In the genomic region with DNA sequence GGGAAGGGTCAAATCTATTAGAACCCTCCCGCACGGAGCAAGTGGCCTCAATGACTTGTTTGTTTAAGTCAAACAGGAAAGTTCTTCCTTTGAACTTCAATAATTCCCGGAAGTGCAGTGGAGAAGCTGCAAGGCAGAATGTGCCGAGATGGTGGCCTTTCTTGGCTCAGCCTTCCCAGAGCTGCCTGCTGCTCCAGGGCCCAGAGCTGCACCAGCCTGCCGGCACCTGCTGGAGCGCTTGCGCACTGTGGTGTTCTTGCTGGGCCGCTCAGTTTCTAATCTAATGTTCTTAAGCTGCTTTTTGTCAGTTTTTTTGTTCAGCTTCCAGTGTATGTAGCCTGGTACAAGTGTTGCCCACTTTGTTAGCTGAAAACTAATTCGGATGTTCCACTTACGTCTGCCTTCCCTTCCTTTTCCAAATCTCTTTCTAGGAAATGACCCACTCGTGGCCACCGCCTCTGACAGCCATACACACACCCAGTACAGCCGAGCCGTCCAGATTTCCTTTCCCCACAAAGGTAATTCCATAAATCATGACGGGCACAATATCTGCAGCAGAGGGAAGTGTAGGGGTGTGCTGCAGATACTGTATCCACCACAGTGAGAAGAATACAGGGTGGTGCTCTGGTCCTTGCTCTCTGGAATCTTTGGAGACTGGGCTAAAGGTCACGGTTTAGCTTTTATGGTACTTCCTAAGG, we compare ENCODE assay signal across 11 mouse cellular contexts.
DNase-seq lines count a peak whose midpoint lies in the region; ATAC-seq and TF ChIP-seq lines count a peak whose summit lies in the region.
"Had no signal": no experiment of that assay in that cellular context is flagged by ENCODE, and none has a peak within 500 bp of the region (broad histone marks: within the 10 kb centered on the region; RNA-seq: fewer than 3 reads in every experiment).

No protein-coding gene starts in this region.

- no peak overlapping the region for H3K4me2 ChIP-seq in kidney, embryonic 14.5 days (replicated peaks; ENCODE audit: low read depth, low read length)
- peak overlapping the region; percentile 33; the same call in 1 of the 2 replicates for H3K4me2 ChIP-seq in intestine, postnatal 0 days (replicated peaks; ENCODE audit: low read depth)
- H3K4me2 ChIP-seq: embryonic facial prominence, embryonic 15.5 days; heart, embryonic 13.5 days had no signal

- no peaks in the 10 kb centered on the region for H3K27me3 ChIP-seq in kidney, embryonic 14.5 days (ENCODE audit: control insufficient read depth, insufficient read depth, low read length)
- no peaks in the 10 kb centered on the region for H3K27me3 ChIP-seq in intestine, postnatal 0 days (replicated peaks; ENCODE audit: control insufficient read depth, insufficient read depth, low read length)
- H3K27me3 ChIP-seq: embryonic facial prominence, embryonic 15.5 days; heart, embryonic 13.5 days had no signal

- H3K9ac ChIP-seq in kidney, embryonic 14.5 days (ENCODE audit: low read depth, low read length) = no peak overlapping the region
- H3K9ac ChIP-seq in intestine, postnatal 0 days (ENCODE audit: low read depth, low read length) = no peak overlapping the region
- H3K9ac ChIP-seq: embryonic facial prominence, embryonic 15.5 days; heart, embryonic 13.5 days had no signal

- TF ChIP-seq CTCF in intestine, postnatal 0 days (IDR thresholded peaks at IDR 0.05; ENCODE audit: low read depth) = no peak

- ATAC-seq in kidney, embryonic 14.5 days (ENCODE audit: low FRiP score, low TSS enrichment) = no peak
- ATAC-seq in intestine, postnatal 0 days = peak; percentile 77

- H3K4me1 ChIP-seq in kidney, embryonic 14.5 days (ENCODE audit: control insufficient read depth, insufficient read depth, low read length) = peaks cover 7% of the 10 kb centered on the region; the same call in 1 of the 2 replicates
- peaks cover 11% of the 10 kb centered on the region for H3K4me1 ChIP-seq in intestine, postnatal 0 days (replicated peaks; ENCODE audit: control insufficient read depth, insufficient read depth, low read length)
- H3K4me1 ChIP-seq: embryonic facial prominence, embryonic 15.5 days had no signal

- DNase-seq in embryo, embryonic 10.5 days (ENCODE audit: low spot score) = peak; percentile 18
- no peak for DNase-seq in embryo, embryonic 10 days (ENCODE audit: low spot score)
- DNase-seq in kidney, adult 9 months = peak; percentile 51
- peak; percentile 61 to 82 for DNase-seq in lung, postnatal 4 days
- DNase-seq in frontal cortex, postnatal 36 days (ENCODE audit: low spot score in 2 of 2) = no peak
- no peak for DNase-seq in adrenal gland, postnatal 25 days

- no peaks in the 10 kb centered on the region for H3K9me3 ChIP-seq in kidney, embryonic 14.5 days (ENCODE audit: control insufficient read depth, low read length)
- H3K9me3 ChIP-seq in intestine, postnatal 0 days (ENCODE audit: control insufficient read depth) = no peaks in the 10 kb centered on the region
- H3K9me3 ChIP-seq: embryonic facial prominence, embryonic 15.5 days; heart, embryonic 13.5 days had no signal

- no peaks in the 10 kb centered on the region for H3K36me3 ChIP-seq in kidney, embryonic 14.5 days (ENCODE audit: control insufficient read depth, insufficient read depth, low read length)
- H3K36me3 ChIP-seq in intestine, postnatal 0 days (ENCODE audit: control insufficient read depth, insufficient read depth) = no peaks in the 10 kb centered on the region; the same call in 1 of the 2 replicates
- H3K36me3 ChIP-seq: embryonic facial prominence, embryonic 15.5 days had no signal

- no peak overlapping the region for H3K4me3 ChIP-seq in kidney, embryonic 14.5 days (ENCODE audit: low read length)
- no peak overlapping the region for H3K4me3 ChIP-seq in intestine, postnatal 0 days (ENCODE audit: low read depth, low read length)
- H3K4me3 ChIP-seq: embryonic facial prominence, embryonic 15.5 days; heart, embryonic 13.5 days; left cerebral cortex, adult 2 months had no signal

- WGBS in kidney, embryonic 14.5 days = 43% methylated on average over 16 of the region's 16 CpGs
- WGBS in intestine, postnatal 0 days = 28% methylated on average over 16 of the region's 16 CpGs

- H3K27ac ChIP-seq in kidney, embryonic 14.5 days (ENCODE audit: low read depth, low read length) = no peak overlapping the region; the same call in 1 of the 2 replicates
- H3K27ac ChIP-seq in intestine, postnatal 0 days (ENCODE audit: low read depth, low read length) = peak overlapping the region; percentile 68
- H3K27ac ChIP-seq: embryonic facial prominence, embryonic 15.5 days; heart, embryonic 13.5 days; left cerebral cortex, adult 2 months had no signal

Comparison
In these comparisons a context has a peak if more than half of its experiments do, and no peak if none do; other contexts are left out.
1. DNase-seq: peak in embryo, embryonic 10.5 days (single experiment), kidney, adult 9 months (single experiment) and lung, postnatal 4 days (2 of 2); none in embryo, embryonic 10 days (single experiment), frontal cortex, postnatal 36 days (0 of 2) and adrenal gland, postnatal 25 days (single experiment).